Mouse (Mus musculus): ENCODE data around the gene Mtg2. TPM values are rescaled to one million over a fixed set of nuclear protein-coding genes. Genes with fewer than 3 reads are reported as not detected.

Mtg2 gene
- polyA plus RNA-seq (2015; fragmentation: Nextera tagmentation; extraction: Ambion mirVana): 31.5 and 32.9 TPM in 2 replicates

GRCm38 (mm10) chr2:180070481-180071453, at the start of gene Mtg2:
Mtg2 (plus strand) TSS chr2:180070588.
- Histone ChIP-seq H3K27ac (replicated peaks) (peak within 1 kb of the TSS; percentile 90), H3K36me3 (peaks cover 28% of the 10 kb centered on the region), H3K4me1 (replicated peaks) (peaks cover 19% of the 10 kb centered on the region), H3K9ac (peak within 1 kb of the TSS; percentile 85), H3K4me3 (peak within 1 kb of the TSS; percentile 70), H3K27me3 (no peaks in the 10 kb centered on the region), H3K4me2 (peak within 1 kb of the TSS; percentile 74), H3K9me3 (no peaks in the 10 kb centered on the region)
- WGBS: 5% methylated on average over 57 of the region's 58 CpGs
- peak; percentile 97 for ATAC-seq (ENCODE audit: low read depth)

GRCm38 (mm10) chr2:180020919-180021318, 49.5 kb upstream of the Mtg2 start:
- Histone ChIP-seq H3K27ac (replicated peaks) (no peak overlapping the region), H3K9me3 (no peaks in the 10 kb centered on the region), H3K9ac (no peak overlapping the region), H3K4me2 (no peak overlapping the region), H3K4me3 (no peak overlapping the region), H3K4me1 (replicated peaks) (peaks cover 9% of the 10 kb centered on the region), H3K27me3 (peaks cover 37% of the 10 kb centered on the region), H3K36me3 (no peaks in the 10 kb centered on the region)
- no peak for ATAC-seq (ENCODE audit: low read depth)
- WGBS: 84% methylated on average over 8 of the region's 8 CpGs

GRCm38 (mm10) chr2:180022751-180023150, 47.6 kb upstream of the Mtg2 start:
- H3K27me3 ChIP-seq: peaks cover 37% of the 10 kb centered on the region
- H3K4me3 ChIP-seq: no peak overlapping the region
- WGBS: 57% methylated on average over 6 of the region's 6 CpGs
- no peak overlapping the region for H3K4me2 ChIP-seq
- H3K9me3 ChIP-seq: no peaks in the 10 kb centered on the region
- H3K9ac ChIP-seq: no peak overlapping the region
- H3K36me3 ChIP-seq: peaks cover 4% of the 10 kb centered on the region; the same call in 1 of the 2 replicates
- H3K27ac ChIP-seq (replicated peaks): no peak overlapping the region
- H3K4me1 ChIP-seq (replicated peaks): peaks cover 27% of the 10 kb centered on the region
- no peak for ATAC-seq (ENCODE audit: low read depth)

GRCm38 (mm10) chr2:180024401-180025098, 45.8 kb upstream of the Mtg2 start, which contains the start of gene Lsm14b:
Lsm14b (plus strand) TSS chr2:180024987.
- Histone ChIP-seq H3K9me3 (no peaks in the 10 kb centered on the region), H3K9ac (peak within 1 kb of the TSS; percentile 98), H3K36me3 (peaks cover 22% of the 10 kb centered on the region), H3K27ac (replicated peaks) (peak within 1 kb of the TSS; percentile 98), H3K27me3 (peaks cover 37% of the 10 kb centered on the region), H3K4me3 (peak within 1 kb of the TSS; percentile 99), H3K4me2 (peak within 1 kb of the TSS; percentile 99), H3K4me1 (replicated peaks) (peaks cover 40% of the 10 kb centered on the region)
- WGBS: under 1% methylated on average over 75 of the region's 80 CpGs
- ATAC-seq (ENCODE audit: low read depth): peak; percentile 95

GRCm38 (mm10) chr2:180025135-180025860, 45.1 kb upstream of the Mtg2 start:
- Histone ChIP-seq H3K27ac (replicated peaks) (peak overlapping the region; percentile 98), H3K9me3 (no peaks in the 10 kb centered on the region), H3K4me1 (replicated peaks) (peaks cover 45% of the 10 kb centered on the region), H3K4me2 (peak overlapping the region; percentile 99), H3K27me3 (peaks cover 30% of the 10 kb centered on the region), H3K9ac (peak overlapping the region; percentile 98), H3K4me3 (peak overlapping the region; percentile 99), H3K36me3 (peaks cover 29% of the 10 kb centered on the region)
- WGBS: under 1% methylated on average over 66 of the region's 84 CpGs
- ATAC-seq (ENCODE audit: low read depth): peak; percentile 45

GRCm38 (mm10) chr2:180025861-180026200, 44.6 kb upstream of the Mtg2 start:
- peak overlapping the region; percentile 98 for H3K9ac ChIP-seq
- H3K36me3 ChIP-seq: peaks cover 35% of the 10 kb centered on the region
- no peak for ATAC-seq (ENCODE audit: low read depth)
- 8% methylated on average over 6 of the region's 6 CpGs for WGBS
- peak overlapping the region; percentile 98 for H3K27ac ChIP-seq (replicated peaks)
- H3K9me3 ChIP-seq: no peaks in the 10 kb centered on the region
- H3K4me1 ChIP-seq (replicated peaks): peaks cover 49% of the 10 kb centered on the region
- H3K4me2 ChIP-seq: peak overlapping the region; percentile 99
- H3K27me3 ChIP-seq: peaks cover 26% of the 10 kb centered on the region
- peak overlapping the region; percentile 99 for H3K4me3 ChIP-seq

- Histone ChIP-seq H3K36me3 (peaks cover 54% of the 10 kb centered on the region), H3K4me1 (replicated peaks) (peaks cover 49% of the 10 kb centered on the region), H3K4me3 (peak overlapping the region; percentile 99), H3K4me2 (peak overlapping the region; percentile 99), H3K9me3 (no peaks in the 10 kb centered on the region), H3K9ac (peak overlapping the region; percentile 98), H3K27ac (replicated peaks) (no peak overlapping the region), H3K27me3 (peaks cover 9% of the 10 kb centered on the region)
- ATAC-seq (ENCODE audit: low read depth): no peak
- WGBS: 81% methylated on average over 9 of the region's 9 CpGs
These were observed 42.6 kb upstream of the Mtg2 start for GRCm38 (mm10) chr2:180027768-180028167.

GRCm38 (mm10) chr2:180031270-180031669, 39.1 kb upstream of the Mtg2 start:
- Histone ChIP-seq H3K27ac (replicated peaks) (no peak overlapping the region), H3K36me3 (peaks cover 89% of the 10 kb centered on the region), H3K9ac (no peak overlapping the region), H3K4me3 (no peak overlapping the region), H3K27me3 (no peaks in the 10 kb centered on the region), H3K4me2 (no peak overlapping the region), H3K9me3 (no peaks in the 10 kb centered on the region), H3K4me1 (replicated peaks) (peaks cover 42% of the 10 kb centered on the region)
- 90% methylated on average over 6 of the region's 6 CpGs for WGBS
- no peak for ATAC-seq (ENCODE audit: low read depth)

- H3K9me3 ChIP-seq: no peaks in the 10 kb centered on the region
- H3K4me3 ChIP-seq: no peak overlapping the region
- ATAC-seq (ENCODE audit: low read depth): no peak
- H3K36me3 ChIP-seq: peaks cover 100% of the 10 kb centered on the region
- no peak overlapping the region for H3K27ac ChIP-seq (replicated peaks)
- H3K27me3 ChIP-seq: no peaks in the 10 kb centered on the region
- H3K4me1 ChIP-seq (replicated peaks): peaks cover 25% of the 10 kb centered on the region
- WGBS: 87% methylated on average over 3 of the region's 3 CpGs
- no peak overlapping the region for H3K4me2 ChIP-seq
- H3K9ac ChIP-seq: no peak overlapping the region
These were observed 37.5 kb upstream of the Mtg2 start for GRCm38 (mm10) chr2:180032925-180033324.

- H3K4me1 ChIP-seq (replicated peaks): peaks cover 15% of the 10 kb centered on the region
- H3K4me2 ChIP-seq: no peak overlapping the region
- no peak overlapping the region for H3K27ac ChIP-seq (replicated peaks)
- WGBS: 59% methylated on average over 3 of the region's 3 CpGs
- no peak overlapping the region for H3K9ac ChIP-seq
- H3K36me3 ChIP-seq: peaks cover 100% of the 10 kb centered on the region
- H3K4me3 ChIP-seq: no peak overlapping the region
- ATAC-seq (ENCODE audit: low read depth): no peak
- no peaks in the 10 kb centered on the region for H3K27me3 ChIP-seq
- no peaks in the 10 kb centered on the region for H3K9me3 ChIP-seq
These were observed 36.4 kb upstream of the Mtg2 start for GRCm38 (mm10) chr2:180033956-180034355.

- WGBS: 68% methylated on average over 5 of the region's 5 CpGs
- Histone ChIP-seq H3K9me3 (no peaks in the 10 kb centered on the region), H3K36me3 (peaks cover 100% of the 10 kb centered on the region), H3K27me3 (no peaks in the 10 kb centered on the region), H3K4me3 (no peak overlapping the region), H3K9ac (no peak overlapping the region), H3K4me1 (replicated peaks) (peaks cover 15% of the 10 kb centered on the region), H3K27ac (replicated peaks) (no peak overlapping the region), H3K4me2 (no peak overlapping the region)
- ATAC-seq (ENCODE audit: low read depth): no peak
These were observed 35.6 kb upstream of the Mtg2 start for GRCm38 (mm10) chr2:180034753-180035152.

Measured in neural tube, embryonic 13.5 days (tissue).